Mouse (Mus musculus): ENCODE measurements at regions not wholly inside any gene's neighbourhood (a gene's known extent, or its start where the extent isn't known, plus 50 kb on each side); places are given as distances from the start of the nearest gene placed in this dataset.

GRCm38 (mm10) chr3:155824863-155825262, 731.6 kb downstream of the Lrriq3 start:
- TF ChIP-seq POLR2AphosphoS5 (IDR thresholded peaks at IDR 0.05; ENCODE audit: insufficient replicate concordance, low read depth, low read length) (no peak), GATA2 (IDR thresholded peaks at IDR 0.05; ENCODE audit: borderline replicate concordance, low read depth, low read length) (no peak), TAL1 (conservative IDR thresholded peaks at IDR 0.05; ENCODE audit: low read depth, low read length) (no peak), GATA1 (IDR thresholded peaks at IDR 0.05; ENCODE audit: borderline replicate concordance, low read length) (no peak), CTCF (IDR thresholded peaks at IDR 0.05; ENCODE audit: low read depth, low read length) (no peak)
- Histone ChIP-seq H3K27me3 (ENCODE audit: insufficient read depth, low read length) (no peaks in the 10 kb centered on the region), H3K4me3 (ENCODE audit: low read depth, low read length) (0 out of 2 replicates have a peak overlapping the region, but pooled peaks have one; percentile 4), H3K4me1 (ENCODE audit: insufficient read depth, low read depth, low read length) (no peaks in the 10 kb centered on the region), H3K9me3 (replicated peaks) (peaks cover 12% of the 10 kb centered on the region), H3K36me3 (replicated peaks) (no peaks in the 10 kb centered on the region)
- DNase-seq (ENCODE audit: low spot score) (no peak), ATAC-seq (ENCODE audit: extremely low read depth, insufficient number of reproducible peaks, low FRiP score, poor library complexity, severe bottlenecking) (no peak)

- Histone ChIP-seq H3K36me3 (replicated peaks) (no peaks in the 10 kb centered on the region), H3K4me3 (ENCODE audit: low read depth, low read length) (no peak overlapping the region), H3K4me1 (ENCODE audit: insufficient read depth, low read depth, low read length) (no peaks in the 10 kb centered on the region), H3K27me3 (ENCODE audit: insufficient read depth, low read length) (no peaks in the 10 kb centered on the region), H3K9me3 (replicated peaks) (no peaks in the 10 kb centered on the region)
- TF ChIP-seq POLR2AphosphoS5 (IDR thresholded peaks at IDR 0.05; ENCODE audit: insufficient replicate concordance, low read depth, low read length) (no peak), GATA1 (IDR thresholded peaks at IDR 0.05; ENCODE audit: borderline replicate concordance, low read length) (no peak), TAL1 (conservative IDR thresholded peaks at IDR 0.05; ENCODE audit: low read depth, low read length) (no peak), CTCF (IDR thresholded peaks at IDR 0.05; ENCODE audit: low read depth, low read length) (no peak)
- DNase-seq (ENCODE audit: low spot score) (no peak), ATAC-seq (ENCODE audit: extremely low read depth, insufficient number of reproducible peaks, low FRiP score, poor library complexity, severe bottlenecking) (no peak)
These were observed 695.3 kb upstream of the Negr1 start for GRCm38 (mm10) chr3:155866286-155866685.

- TF ChIP-seq GATA2 (IDR thresholded peaks at IDR 0.05; ENCODE audit: borderline replicate concordance, low read depth, low read length) (no peak), GATA1 (IDR thresholded peaks at IDR 0.05; ENCODE audit: borderline replicate concordance, low read length) (no peak), POLR2AphosphoS5 (IDR thresholded peaks at IDR 0.05; ENCODE audit: insufficient replicate concordance, low read depth, low read length) (no peak), CTCF (IDR thresholded peaks at IDR 0.05; ENCODE audit: low read depth, low read length) (no peak), TAL1 (conservative IDR thresholded peaks at IDR 0.05; ENCODE audit: low read depth, low read length) (no peak)
- ATAC-seq (ENCODE audit: extremely low read depth, insufficient number of reproducible peaks, low FRiP score, poor library complexity, severe bottlenecking) (0 out of 2 replicates have a peak, but pooled peaks have one; percentile 12), DNase-seq (ENCODE audit: low spot score) (no peak)
- no peaks in the 10 kb centered on the region for H3K9me3 ChIP-seq (replicated peaks)
- no peaks in the 10 kb centered on the region for H3K4me1 ChIP-seq (ENCODE audit: insufficient read depth, low read depth, low read length)
- H3K4me3 ChIP-seq (ENCODE audit: low read depth, low read length) = no peak overlapping the region
- no peaks in the 10 kb centered on the region for H3K36me3 ChIP-seq (replicated peaks)
- H3K27me3 ChIP-seq (ENCODE audit: insufficient read depth, low read length) = no peaks in the 10 kb centered on the region
These were observed 685.9 kb upstream of the Negr1 start for GRCm38 (mm10) chr3:155875696-155876095.

- H3K4me3 ChIP-seq (ENCODE audit: low read depth, low read length) = no peak overlapping the region
- no peak for TF ChIP-seq CTCF (IDR thresholded peaks at IDR 0.05; ENCODE audit: low read depth, low read length)
- no peak for TF ChIP-seq GATA2 (IDR thresholded peaks at IDR 0.05; ENCODE audit: borderline replicate concordance, low read depth, low read length)
- no peak for TF ChIP-seq POLR2AphosphoS5 (IDR thresholded peaks at IDR 0.05; ENCODE audit: insufficient replicate concordance, low read depth, low read length)
- no peak for TF ChIP-seq GATA1 (IDR thresholded peaks at IDR 0.05; ENCODE audit: borderline replicate concordance, low read length)
- TF ChIP-seq TAL1 (conservative IDR thresholded peaks at IDR 0.05; ENCODE audit: low read depth, low read length) = no peak
- no peaks in the 10 kb centered on the region for H3K27me3 ChIP-seq (ENCODE audit: insufficient read depth, low read length)
- 0 out of 2 replicates have a peak, but pooled peaks cover 4% of the 10 kb centered on the region for H3K9me3 ChIP-seq (replicated peaks)
- H3K4me1 ChIP-seq (ENCODE audit: insufficient read depth, low read depth, low read length) = no peaks in the 10 kb centered on the region
- ATAC-seq (ENCODE audit: extremely low read depth, insufficient number of reproducible peaks, low FRiP score, poor library complexity, severe bottlenecking) (no peak), DNase-seq (ENCODE audit: low spot score) (no peak)
- no peaks in the 10 kb centered on the region for H3K36me3 ChIP-seq (replicated peaks)
These were observed 683.2 kb upstream of the Negr1 start for GRCm38 (mm10) chr3:155878401-155878800.

- no peaks in the 10 kb centered on the region for H3K4me1 ChIP-seq (ENCODE audit: insufficient read depth, low read depth, low read length)
- no peak overlapping the region for H3K4me3 ChIP-seq (ENCODE audit: low read depth, low read length)
- H3K27me3 ChIP-seq (ENCODE audit: insufficient read depth, low read length) = no peaks in the 10 kb centered on the region
- H3K36me3 ChIP-seq (replicated peaks) = no peaks in the 10 kb centered on the region
- ATAC-seq (ENCODE audit: extremely low read depth, insufficient number of reproducible peaks, low FRiP score, poor library complexity, severe bottlenecking) (no peak), DNase-seq (ENCODE audit: low spot score) (no peak)
- 0 out of 2 replicates have a peak, but pooled peaks cover 4% of the 10 kb centered on the region for H3K9me3 ChIP-seq (replicated peaks)
- no peak for TF ChIP-seq GATA2 (IDR thresholded peaks at IDR 0.05; ENCODE audit: borderline replicate concordance, low read depth, low read length)
- no peak for TF ChIP-seq CTCF (IDR thresholded peaks at IDR 0.05; ENCODE audit: low read depth, low read length)
- no peak for TF ChIP-seq TAL1 (conservative IDR thresholded peaks at IDR 0.05; ENCODE audit: low read depth, low read length)
- TF ChIP-seq POLR2AphosphoS5 (IDR thresholded peaks at IDR 0.05; ENCODE audit: insufficient replicate concordance, low read depth, low read length) = no peak
- no peak for TF ChIP-seq GATA1 (IDR thresholded peaks at IDR 0.05; ENCODE audit: borderline replicate concordance, low read length)
These were observed 680.9 kb upstream of the Negr1 start for GRCm38 (mm10) chr3:155880722-155881121.

GRCm38 (mm10) chr3:155915981-155916380, 645.6 kb upstream of the Negr1 start:
- no peak; the same call in 1 of the 2 replicates for ATAC-seq (ENCODE audit: extremely low read depth, insufficient number of reproducible peaks, low FRiP score, poor library complexity, severe bottlenecking)
- no peaks in the 10 kb centered on the region for H3K4me1 ChIP-seq (ENCODE audit: insufficient read depth, low read depth, low read length)
- H3K9me3 ChIP-seq (replicated peaks) = 0 out of 2 replicates have a peak, but pooled peaks cover 3% of the 10 kb centered on the region
- DNase-seq (ENCODE audit: low spot score) = no peak
- TF ChIP-seq GATA2 (IDR thresholded peaks at IDR 0.05; ENCODE audit: borderline replicate concordance, low read depth, low read length) = no peak
- TF ChIP-seq CTCF (IDR thresholded peaks at IDR 0.05; ENCODE audit: low read depth, low read length) = no peak
- TF ChIP-seq POLR2AphosphoS5 (IDR thresholded peaks at IDR 0.05; ENCODE audit: insufficient replicate concordance, low read depth, low read length) = no peak
- no peak for TF ChIP-seq GATA1 (IDR thresholded peaks at IDR 0.05; ENCODE audit: borderline replicate concordance, low read length)
- TF ChIP-seq TAL1 (conservative IDR thresholded peaks at IDR 0.05; ENCODE audit: low read depth, low read length) = no peak
- no peak overlapping the region for H3K4me3 ChIP-seq (ENCODE audit: low read depth, low read length)
- no peaks in the 10 kb centered on the region for H3K36me3 ChIP-seq (replicated peaks)
- H3K27me3 ChIP-seq (ENCODE audit: insufficient read depth, low read length) = no peaks in the 10 kb centered on the region
